Mouse (Mus musculus): ENCODE measurements around the gene Mis18a.

Mis18a gene

DNA sequence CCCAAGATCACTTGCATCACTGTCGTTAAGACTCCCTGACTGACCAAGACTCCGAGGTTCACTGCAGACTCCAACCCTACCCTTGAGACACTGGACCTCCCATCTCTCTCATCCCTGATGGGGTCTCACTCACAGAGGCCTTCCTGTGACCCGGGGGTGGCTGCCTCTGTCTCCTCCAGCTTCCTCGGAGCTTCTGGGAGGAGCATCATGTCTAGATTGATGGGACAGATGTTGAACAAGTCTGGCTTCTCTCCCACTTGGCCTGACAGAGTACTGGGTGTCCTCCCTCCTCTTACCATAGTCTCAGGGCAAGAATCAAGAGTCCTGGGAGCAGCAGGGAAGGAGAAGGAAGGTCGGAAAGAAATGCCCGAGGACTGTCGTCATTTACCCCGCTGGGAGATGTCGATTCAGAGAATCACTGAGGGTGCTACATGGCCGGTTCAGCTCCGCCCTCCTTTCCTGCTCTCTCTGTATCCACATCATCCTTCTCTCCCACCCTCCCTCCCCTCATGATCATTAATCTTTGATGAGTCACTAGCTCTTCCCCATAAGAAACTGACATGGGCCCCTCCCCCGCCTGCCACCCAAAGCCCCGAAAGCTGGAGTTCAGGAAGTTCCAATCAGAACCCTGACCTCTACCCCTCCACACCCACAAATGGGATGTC is 22.9 kb downstream of the Mis18a start:
- no peak for DNase-seq (ENCODE audit: low spot score in 2 of 2)

DNA sequence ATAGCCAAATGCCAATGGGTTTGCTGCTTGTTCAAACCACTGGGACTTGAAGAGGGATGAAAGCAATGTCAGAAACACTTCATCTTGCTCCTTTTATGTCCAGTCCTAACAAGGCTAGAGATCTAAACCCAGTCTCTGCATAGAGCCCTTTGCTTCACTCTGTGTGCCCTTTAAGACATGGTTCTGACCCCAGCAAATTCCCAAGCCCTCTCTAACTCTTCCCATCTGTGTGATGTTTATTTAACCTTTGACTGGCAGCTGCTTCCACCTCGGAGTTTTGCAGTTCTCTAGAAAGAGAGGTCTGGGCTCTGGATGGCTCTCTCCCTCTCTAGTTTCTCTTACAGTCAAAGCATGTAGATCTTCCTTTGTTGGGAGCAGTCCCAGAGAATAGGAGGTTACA is 23.6 kb downstream of the Mis18a start:
- no peak for DNase-seq (ENCODE audit: low spot score in 2 of 2)

GRCm38 (mm10) chr16:90701541-90701940 is 25.7 kb downstream of the Mis18a start:
- DNase-seq (ENCODE audit: low spot score in 2 of 2), result no peak

DNA sequence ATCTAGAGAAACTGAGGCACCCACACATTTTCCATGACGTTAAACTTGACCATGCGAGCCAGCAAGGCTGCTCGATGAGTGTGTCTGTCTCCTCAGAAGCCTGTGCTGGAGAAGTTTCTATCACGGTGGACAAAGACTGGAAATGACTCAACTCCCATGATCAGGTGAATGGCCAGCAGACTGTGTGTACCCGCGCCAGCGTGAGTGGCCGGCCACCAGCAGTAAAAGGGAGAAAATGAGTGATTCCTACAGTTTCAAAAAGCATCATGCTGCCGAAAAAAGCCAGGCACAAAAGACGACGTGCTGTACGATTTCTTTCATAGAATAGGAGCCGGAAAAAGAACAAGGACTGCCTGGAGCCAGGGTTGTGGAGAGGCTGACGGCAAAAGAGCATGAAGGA is 27.8 kb downstream of the Mis18a start:
- no peak for DNase-seq (ENCODE audit: low spot score in 2 of 2)

DNA sequence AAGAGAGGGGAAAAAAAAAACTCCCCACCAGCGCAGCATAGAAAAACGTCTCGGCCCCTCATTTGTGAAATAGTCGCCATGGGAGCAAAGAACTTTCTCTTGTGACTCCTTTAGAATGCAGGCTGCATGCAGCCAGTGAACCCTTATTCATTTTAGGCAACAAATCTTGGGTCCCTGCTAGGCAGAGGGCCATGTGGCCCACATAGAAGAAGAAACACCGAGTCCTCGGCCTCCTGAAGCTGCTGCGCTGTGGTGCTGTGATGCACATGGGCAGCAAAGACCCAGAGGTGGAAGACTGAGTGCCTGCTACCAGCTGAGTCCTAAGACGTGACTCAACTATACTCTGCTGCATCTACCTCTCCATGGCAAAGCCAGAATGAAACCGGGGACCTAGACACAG is 30.9 kb downstream of the Mis18a start:
- no peak for DNase-seq (ENCODE audit: low spot score in 2 of 2)

GRCm38 (mm10) chr16:90695121-90695520 is 32.1 kb downstream of the Mis18a start:
- DNase-seq (ENCODE audit: low spot score in 2 of 2), result no peak

GRCm38 (mm10) chr16:90694719-90695118 is 32.5 kb downstream of the Mis18a start:
- DNase-seq (ENCODE audit: low spot score in 2 of 2), result peak; percentile 18 to 58

GRCm38 (mm10) chr16:90693625-90694024 is 33.6 kb downstream of the Mis18a start:
- no peak for DNase-seq (ENCODE audit: low spot score in 2 of 2)

GRCm38 (mm10) chr16:90692704-90693385 is 34.4 kb downstream of the Mis18a start:
- DNase-seq (ENCODE audit: low spot score in 2 of 2), result no peak

DNA sequence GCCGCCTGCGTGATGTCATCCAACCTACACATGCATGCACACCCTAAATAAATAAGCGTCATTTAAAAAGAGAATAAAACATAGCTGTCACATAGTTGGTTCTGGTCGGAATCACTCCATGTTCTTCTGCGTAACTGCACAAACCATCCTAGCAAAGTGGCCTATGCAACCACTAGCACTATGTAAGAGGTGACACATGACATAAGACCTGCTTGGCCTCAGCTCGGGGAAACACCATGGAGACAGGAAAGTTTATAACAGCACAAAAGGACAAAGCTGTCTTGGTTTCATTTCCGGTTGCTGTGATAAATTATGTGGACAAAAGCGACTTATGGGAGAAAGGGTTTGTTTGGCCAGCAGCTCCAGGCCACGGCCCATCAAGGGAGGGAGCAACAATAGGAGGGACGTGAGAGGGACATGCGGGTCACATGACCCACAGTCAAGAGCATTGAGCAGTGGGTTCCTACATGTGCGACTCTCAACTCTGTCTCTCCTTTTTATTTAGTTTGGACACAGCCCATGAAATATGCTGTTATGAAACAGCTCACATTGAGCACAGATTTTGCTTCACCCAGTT is 39.4 kb downstream of the Mis18a start:
- no peak for DNase-seq (ENCODE audit: low spot score in 2 of 2)

DNA sequence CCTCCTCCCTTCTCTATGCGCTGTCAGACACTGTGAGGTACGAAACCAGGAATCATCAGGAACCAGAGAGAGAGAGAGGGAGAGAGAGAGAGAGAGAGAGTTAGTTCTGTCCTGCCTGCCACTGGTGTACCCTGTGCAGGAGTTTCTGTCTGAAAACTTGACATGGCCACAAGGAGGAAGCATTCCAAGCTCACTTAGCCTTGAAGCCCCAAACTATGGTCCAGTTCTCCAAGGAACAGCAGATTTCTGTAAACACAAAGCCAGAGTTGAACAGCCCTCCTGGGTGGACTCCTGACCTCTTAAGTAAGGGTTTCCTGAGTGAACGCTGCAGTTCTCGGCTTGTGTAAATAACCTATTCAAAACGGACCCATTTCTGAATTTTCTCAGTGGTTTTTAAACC is 40.2 kb downstream of the Mis18a start:
- DNase-seq (ENCODE audit: low spot score in 2 of 2), result no peak

DNA sequence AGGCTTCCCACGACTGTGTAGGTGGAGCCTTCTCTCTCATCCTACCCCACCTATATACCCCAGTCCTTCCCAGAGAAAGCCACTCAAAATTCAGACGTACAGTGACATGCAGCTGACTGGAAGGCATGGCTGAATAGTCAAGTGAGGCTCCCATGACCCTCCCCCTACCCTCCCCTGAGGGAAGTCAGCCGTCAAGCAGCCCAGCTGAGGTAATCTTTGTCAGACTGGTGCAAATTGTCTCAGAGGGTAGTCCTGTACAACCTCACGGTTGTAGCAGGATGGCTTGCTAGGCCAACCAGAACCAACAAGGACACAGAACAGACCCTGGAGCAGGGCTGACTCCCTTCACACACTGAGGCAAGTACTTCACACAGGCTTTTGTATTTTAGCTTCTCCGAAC is 43.1 kb downstream of the Mis18a start:
- DNase-seq (ENCODE audit: low spot score in 2 of 2), result no peak

DNA sequence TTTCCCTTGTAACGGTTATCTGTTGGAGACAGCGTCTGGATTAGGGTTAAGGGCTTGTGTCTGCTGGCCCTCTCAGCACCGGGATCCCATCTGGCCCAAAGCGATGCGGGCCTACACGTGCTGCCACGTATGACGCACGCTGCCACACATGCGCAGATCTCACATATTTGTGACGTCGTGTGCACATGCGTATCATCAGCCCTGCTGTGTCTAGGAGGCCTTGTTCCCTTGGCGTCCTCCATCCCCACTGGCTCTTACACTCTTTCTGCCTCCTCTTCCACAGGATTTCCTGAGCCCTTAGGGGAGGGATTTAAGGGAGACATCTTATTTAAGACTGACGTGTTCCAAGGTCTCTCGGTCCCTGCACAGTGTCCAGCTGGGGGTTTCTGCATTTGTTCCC is 47.2 kb downstream of the Mis18a start:
- DNase-seq (ENCODE audit: low spot score in 2 of 2), result no peak

DNA sequence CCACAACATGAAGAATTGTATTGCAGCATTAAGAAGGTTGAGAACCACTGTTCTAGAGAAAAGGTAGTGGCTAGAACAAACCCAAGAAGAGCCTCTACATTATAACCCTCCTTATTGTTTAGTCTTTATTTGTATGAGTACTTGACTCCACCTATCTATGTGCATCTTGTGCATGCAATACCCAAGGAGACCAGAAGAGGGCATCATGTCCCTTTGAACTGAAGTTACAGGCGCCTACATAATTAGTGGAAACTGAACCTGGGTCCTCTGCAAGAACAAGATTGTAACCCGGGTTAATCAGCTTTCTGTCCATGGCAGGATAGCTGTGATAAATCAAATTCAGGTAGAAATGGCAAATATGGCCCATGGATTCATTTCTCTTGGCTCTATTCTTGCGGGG is 48.4 kb downstream of the Mis18a start:
- DNase-seq (ENCODE audit: low spot score in 2 of 2), result no peak

DNA sequence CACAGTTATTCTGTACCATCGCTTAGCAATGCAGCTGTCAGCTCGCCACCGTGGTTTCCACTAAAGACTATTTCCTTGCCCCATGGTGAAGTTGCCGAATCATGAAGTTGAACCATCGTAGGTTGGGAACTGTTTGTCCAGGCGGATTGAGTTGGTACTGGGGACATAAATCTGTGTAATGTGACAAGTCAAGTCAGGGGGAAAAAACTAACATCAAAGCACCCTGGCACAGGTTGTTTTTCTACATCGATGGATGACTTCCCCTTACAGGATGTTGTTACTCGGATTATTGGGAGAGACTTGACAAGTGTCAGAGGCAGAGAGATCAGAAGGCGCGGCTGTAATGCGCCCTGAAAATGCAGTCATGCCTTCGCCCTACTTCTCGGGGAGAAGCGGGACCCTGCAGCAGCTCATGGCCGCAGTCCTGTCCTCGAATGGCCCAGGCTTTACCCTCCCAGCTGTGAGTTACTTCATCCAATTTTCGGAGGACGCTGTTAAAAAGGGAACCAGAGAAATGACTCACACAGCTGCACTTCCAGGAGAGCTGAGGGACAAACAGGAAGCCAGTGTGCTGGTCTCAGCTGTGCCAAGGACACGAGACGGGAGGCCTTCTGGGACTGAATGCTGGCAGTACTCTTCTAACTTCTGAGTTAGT is 50.2 kb downstream of the Mis18a start:
- no peak for DNase-seq (ENCODE audit: low spot score in 2 of 2)

GRCm38 (mm10) chr16:90674651-90675050 is 52.6 kb downstream of the Mis18a start:
- no peak for DNase-seq (ENCODE audit: low spot score in 2 of 2)

DNA sequence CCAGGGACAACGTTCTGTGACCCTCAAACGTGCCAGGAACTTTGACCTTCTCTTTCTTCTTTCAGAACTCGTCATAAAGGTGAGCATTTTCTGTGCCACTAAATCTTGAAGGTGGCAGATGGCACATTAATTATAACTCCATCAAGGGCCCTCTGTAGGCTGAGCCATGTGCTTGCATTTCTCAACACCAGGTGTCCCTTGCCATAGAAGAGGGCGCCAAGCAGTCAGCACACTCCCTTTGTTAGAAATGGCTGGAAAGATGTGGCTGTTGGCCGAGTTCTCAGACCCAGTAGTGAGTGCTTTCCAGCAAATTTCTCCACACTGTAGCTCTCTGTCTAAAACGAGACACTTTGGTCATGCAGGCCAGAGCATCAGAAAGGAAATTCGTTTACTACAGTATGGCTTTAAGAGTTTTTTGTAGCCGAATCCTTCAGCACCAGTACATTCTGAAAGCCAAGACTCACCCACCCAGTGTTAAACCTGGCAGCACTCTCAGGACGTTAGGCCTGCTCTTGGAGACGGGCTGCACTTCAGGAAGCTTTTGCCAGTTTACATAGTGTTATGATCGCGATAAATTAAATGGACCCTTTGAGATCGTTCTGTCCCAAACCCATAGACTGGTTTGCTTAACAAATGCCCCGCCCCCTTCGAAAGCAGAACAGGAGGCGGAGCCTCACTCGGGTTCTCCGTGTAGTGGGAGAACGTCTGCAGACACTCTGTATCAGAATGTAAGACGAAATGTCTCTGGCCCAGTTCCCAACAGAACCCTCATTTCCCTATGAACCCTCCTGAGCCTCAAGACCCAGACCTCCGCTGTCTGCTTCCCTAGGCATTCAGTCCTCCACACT is 53.5 kb downstream of the Mis18a start:
- no peak for DNase-seq (ENCODE audit: low spot score in 2 of 2)
